Mouse (Mus musculus): Measurements from ENCODE around the gene Dcx. TPM values are rescaled to one million over a fixed set of nuclear protein-coding genes. Genes with fewer than 3 reads are reported as not detected.
A peak's percentile ranks its signal among the peaks of the same experiment; 100 is the strongest.

The Dcx gene
- polyA plus RNA-seq, 2 experiments: 10.5 to 13.0 TPM

DNA sequence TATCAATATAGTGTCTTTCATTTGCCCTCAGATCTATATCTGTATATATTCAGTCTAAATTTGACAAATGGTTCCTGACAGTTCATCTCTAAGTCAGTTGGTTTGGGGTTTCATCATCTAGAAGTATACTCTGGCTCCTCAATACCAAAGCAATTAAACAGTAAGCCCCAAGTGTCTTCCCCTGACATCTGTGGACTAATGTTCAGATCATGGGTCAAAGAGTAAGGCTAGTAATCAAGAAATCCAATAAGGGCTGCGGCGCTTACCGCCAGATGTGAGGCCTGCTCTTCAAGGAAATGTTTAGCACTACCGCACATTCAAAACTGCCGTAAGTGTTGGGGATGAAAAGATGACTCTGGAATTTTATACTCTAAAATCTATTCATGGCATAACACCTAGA lies 36.2 kb downstream of the Dcx start:
- TF ChIP-seq POLR2A (IDR thresholded peaks at IDR 0.05; ENCODE audit: borderline replicate concordance, extremely low read depth, insufficient read depth, insufficient read length): no peak
- Histone ChIP-seq H3K4me3 (replicated peaks; ENCODE audit: low read length) (no peak overlapping the region), H3K36me3 (ENCODE audit: control insufficient read depth, insufficient read depth, low read length) (no peaks in the 10 kb centered on the region), H3K27ac (replicated peaks; ENCODE audit: low read depth, low read length) (no peak overlapping the region), H3K27me3 (ENCODE audit: control insufficient read depth, insufficient read depth, low read length) (no peaks in the 10 kb centered on the region), H3K9ac (ENCODE audit: low read depth, low read length, severe bottlenecking) (no peak overlapping the region), H3K4me1 (ENCODE audit: control insufficient read depth, insufficient read depth, low read length) (no peaks in the 10 kb centered on the region), H3K9me3 (ENCODE audit: control insufficient read depth, low read length) (no peaks in the 10 kb centered on the region), H3K4me2 (replicated peaks; ENCODE audit: low read depth, low read length, severe bottlenecking) (no peak overlapping the region)
- WGBS: 73% methylated on average over 5 of the region's 5 CpGs
- ATAC-seq (ENCODE audit: low FRiP score, low read depth): no peak
- no peak for DNase-seq (ENCODE audit: low spot score)

DNA sequence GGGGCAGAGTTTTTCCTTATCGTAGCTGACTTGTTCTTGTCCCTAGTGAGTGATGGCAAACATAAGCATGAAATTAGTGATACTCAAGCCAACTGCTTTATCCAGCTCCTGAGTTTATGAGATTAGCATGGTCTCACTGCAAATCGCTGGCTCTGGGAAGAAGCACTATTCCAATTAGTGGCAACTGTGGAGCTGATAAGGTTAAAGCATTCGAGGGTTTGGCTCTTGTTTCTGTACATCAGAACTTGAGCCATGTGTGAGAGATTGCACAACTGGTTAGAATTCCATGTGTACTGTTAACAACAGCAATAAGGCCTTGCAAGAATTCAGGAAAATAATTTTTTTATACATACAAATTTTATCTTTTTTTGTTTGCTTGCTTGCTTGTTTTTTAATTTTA lies 39.9 kb downstream of the Dcx start:
- peak; percentile 50 for ATAC-seq (ENCODE audit: low FRiP score, low read depth)
- no peaks in the 10 kb centered on the region for H3K4me1 ChIP-seq (ENCODE audit: control insufficient read depth, insufficient read depth, low read length)
- no peak overlapping the region for H3K4me3 ChIP-seq (replicated peaks; ENCODE audit: low read length)
- no peaks in the 10 kb centered on the region for H3K9me3 ChIP-seq (ENCODE audit: control insufficient read depth, low read length)
- no peak overlapping the region for H3K9ac ChIP-seq (ENCODE audit: low read depth, low read length, severe bottlenecking)
- no peak for DNase-seq (ENCODE audit: low spot score)
- no peak for TF ChIP-seq POLR2A (IDR thresholded peaks at IDR 0.05; ENCODE audit: borderline replicate concordance, extremely low read depth, insufficient read depth, insufficient read length)
- no peaks in the 10 kb centered on the region for H3K27me3 ChIP-seq (ENCODE audit: control insufficient read depth, insufficient read depth, low read length)
- H3K27ac ChIP-seq (replicated peaks; ENCODE audit: low read depth, low read length): no peak overlapping the region
- 49% methylated on average over 3 of the region's 3 CpGs for WGBS
- H3K36me3 ChIP-seq (ENCODE audit: control insufficient read depth, insufficient read depth, low read length): no peaks in the 10 kb centered on the region
- H3K4me2 ChIP-seq (replicated peaks; ENCODE audit: low read depth, low read length, severe bottlenecking): no peak overlapping the region

DNA sequence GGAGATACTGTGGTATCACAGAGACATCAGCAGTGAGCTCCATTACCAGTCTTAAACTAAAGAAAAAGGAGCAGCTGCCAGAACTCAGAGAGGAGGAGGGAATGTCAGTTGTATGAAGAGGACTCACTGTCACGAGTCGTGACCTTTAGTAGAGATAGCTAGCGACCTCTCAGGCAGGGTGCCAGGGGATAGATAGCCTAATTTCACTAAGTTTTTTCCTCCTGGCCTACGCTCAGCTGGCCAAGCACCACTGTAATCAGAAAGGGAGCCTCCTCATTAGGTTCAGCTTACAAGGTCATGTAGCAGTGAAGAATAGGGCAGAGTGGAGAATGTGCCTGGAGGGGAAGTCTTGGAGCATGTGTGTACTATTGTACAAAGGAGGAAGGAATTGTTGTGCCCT lies 47.3 kb downstream of the Dcx start:
- Histone ChIP-seq H3K9ac (ENCODE audit: low read depth, low read length, severe bottlenecking) (no peak overlapping the region), H3K4me1 (ENCODE audit: control insufficient read depth, insufficient read depth, low read length) (no peaks in the 10 kb centered on the region), H3K4me2 (replicated peaks; ENCODE audit: low read depth, low read length, severe bottlenecking) (no peak overlapping the region), H3K4me3 (replicated peaks; ENCODE audit: low read length) (no peak overlapping the region), H3K9me3 (ENCODE audit: control insufficient read depth, low read length) (no peaks in the 10 kb centered on the region), H3K27ac (replicated peaks; ENCODE audit: low read depth, low read length) (no peak overlapping the region), H3K36me3 (ENCODE audit: control insufficient read depth, insufficient read depth, low read length) (no peaks in the 10 kb centered on the region), H3K27me3 (ENCODE audit: control insufficient read depth, insufficient read depth, low read length) (no peaks in the 10 kb centered on the region)
- no peak for TF ChIP-seq POLR2A (IDR thresholded peaks at IDR 0.05; ENCODE audit: borderline replicate concordance, extremely low read depth, insufficient read depth, insufficient read length)
- ATAC-seq (ENCODE audit: low FRiP score, low read depth): no peak
- DNase-seq (ENCODE audit: low spot score): peak; percentile 14
- 57% methylated on average over 4 of the region's 4 CpGs for WGBS

DNA sequence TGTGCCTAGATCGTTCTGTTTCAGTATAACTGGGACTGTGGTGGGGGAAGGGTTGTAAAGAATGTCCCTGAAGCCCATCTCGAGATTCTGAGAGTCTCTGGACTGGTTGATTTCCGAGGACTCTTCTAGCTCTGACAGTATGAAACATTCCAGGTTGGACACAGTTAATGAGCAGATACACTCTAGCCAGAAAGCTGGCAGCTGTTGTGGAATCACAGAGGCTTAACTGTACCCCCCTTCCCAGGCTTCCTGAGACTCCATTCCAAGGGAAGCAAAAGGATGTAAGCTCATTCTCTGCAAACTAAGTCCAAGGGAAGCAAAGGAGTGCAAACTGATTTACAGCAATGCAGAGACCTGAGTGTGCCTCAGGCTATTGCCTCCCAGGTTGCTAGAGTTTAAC lies 48.2 kb downstream of the Dcx start:
- H3K4me1 ChIP-seq (ENCODE audit: control insufficient read depth, insufficient read depth, low read length): no peaks in the 10 kb centered on the region
- 22% methylated on average over 3 of the region's 3 CpGs for WGBS
- H3K4me3 ChIP-seq (replicated peaks; ENCODE audit: low read length): no peak overlapping the region
- no peaks in the 10 kb centered on the region for H3K36me3 ChIP-seq (ENCODE audit: control insufficient read depth, insufficient read depth, low read length)
- H3K27me3 ChIP-seq (ENCODE audit: control insufficient read depth, insufficient read depth, low read length): no peaks in the 10 kb centered on the region
- DNase-seq (ENCODE audit: low spot score) (peak; percentile 65), ATAC-seq (ENCODE audit: low FRiP score, low read depth) (peak; percentile 81)
- no peaks in the 10 kb centered on the region for H3K9me3 ChIP-seq (ENCODE audit: control insufficient read depth, low read length)
- peak overlapping the region; percentile 55; the same call in 1 of the 2 replicates for H3K27ac ChIP-seq (replicated peaks; ENCODE audit: low read depth, low read length)
- no peak for TF ChIP-seq POLR2A (IDR thresholded peaks at IDR 0.05; ENCODE audit: borderline replicate concordance, extremely low read depth, insufficient read depth, insufficient read length)
- H3K9ac ChIP-seq (ENCODE audit: low read depth, low read length, severe bottlenecking): no peak overlapping the region
- no peak overlapping the region; the same call in 1 of the 2 replicates for H3K4me2 ChIP-seq (replicated peaks; ENCODE audit: low read depth, low read length, severe bottlenecking)

DNA sequence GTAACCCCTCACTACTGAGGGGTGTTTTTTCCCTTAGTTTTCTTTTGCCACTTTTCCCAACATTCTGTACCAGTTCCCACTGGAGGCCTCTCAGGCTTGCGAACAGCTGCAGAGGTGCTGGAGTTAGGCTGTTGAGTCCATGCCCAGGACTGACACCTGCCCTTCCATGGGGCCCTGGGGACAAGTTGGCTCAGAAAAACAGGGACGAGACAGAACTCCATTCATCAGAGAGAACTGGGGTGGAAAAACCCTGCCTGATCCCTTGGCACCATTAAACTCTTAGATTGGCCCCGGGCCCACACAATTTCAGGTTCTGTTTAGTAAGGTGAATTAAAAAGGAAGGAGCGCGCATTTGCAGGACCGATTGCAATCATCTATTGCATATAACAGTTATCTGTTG lies 48.8 kb downstream of the Dcx start:
- TF ChIP-seq POLR2A (IDR thresholded peaks at IDR 0.05; ENCODE audit: borderline replicate concordance, extremely low read depth, insufficient read depth, insufficient read length): no peak
- 60% methylated on average over 6 of the region's 6 CpGs for WGBS
- Histone ChIP-seq H3K4me3 (replicated peaks; ENCODE audit: low read length) (no peak overlapping the region), H3K9me3 (ENCODE audit: control insufficient read depth, low read length) (no peaks in the 10 kb centered on the region), H3K4me2 (replicated peaks; ENCODE audit: low read depth, low read length, severe bottlenecking) (no peak overlapping the region; the same call in 1 of the 2 replicates), H3K36me3 (ENCODE audit: control insufficient read depth, insufficient read depth, low read length) (no peaks in the 10 kb centered on the region), H3K9ac (ENCODE audit: low read depth, low read length, severe bottlenecking) (no peak overlapping the region), H3K27me3 (ENCODE audit: control insufficient read depth, insufficient read depth, low read length) (no peaks in the 10 kb centered on the region), H3K27ac (replicated peaks; ENCODE audit: low read depth, low read length) (peak overlapping the region; percentile 55; the same call in 1 of the 2 replicates), H3K4me1 (ENCODE audit: control insufficient read depth, insufficient read depth, low read length) (no peaks in the 10 kb centered on the region)
- DNase-seq (ENCODE audit: low spot score) (no peak), ATAC-seq (ENCODE audit: low FRiP score, low read depth) (peak; percentile 64)

Measured in limb, embryonic 14.5 days (tissue).